Mouse (Mus musculus): ENCODE results near the gene Tmem63c. TPM values are rescaled to one million over a fixed set of nuclear protein-coding genes. Genes with fewer than 3 reads are reported as not detected.

The Tmem63c gene
- polyA plus RNA-seq (2021) = not detected

- DNase-seq (ENCODE audit: low read depth, low spot score) = no peak
- in situ Hi-C loops (cut with MboI; ENCODE audit: low pct_unique_long_range_greater_than_20kb) = no loop called here
- H3K27me3 ChIP-seq = peaks cover 47% of the 10 kb centered on the region
- ChIA-PET CTCF (no interaction called here), POLR2A (no interaction called here)
- no peak for TF ChIP-seq CTCF (IDR thresholded peaks at IDR 0.05)
- no peak for ATAC-seq
Observed at GRCm38 (mm10) chr12:87021040-87021439, at the start of gene Tmem63c. TSS of gene Tmem63c (plus strand) at chr12:87021340.

- DNase-seq (ENCODE audit: low read depth, low spot score) (peak; percentile 56), ATAC-seq (peak; percentile 52)
- no peaks in the 10 kb centered on the region for H3K27me3 ChIP-seq
- in situ Hi-C loops (cut with MboI; ENCODE audit: low pct_unique_long_range_greater_than_20kb) = no loop called here
- no peak for TF ChIP-seq CTCF (IDR thresholded peaks at IDR 0.05)
- ChIA-PET POLR2A (interaction anchor here (0.6 kb wide), 1 partner anchor 30 kb away, joined by 3 read pairs; no protein-coding TSS in a partner anchor), CTCF (interaction anchor here (0.8 to 1.4 kb wide), 4 partner anchors 10 to 206 kb away, joined by 3 to 4 read pairs (median 4); no protein-coding TSS in a partner anchor)
Observed at GRCm38 (mm10) chr12:86973216-86973615, 47.9 kb upstream of the Tmem63c start.

GRCm38 (mm10) chr12:86973706-86974105 is 47.4 kb upstream of the Tmem63c start:
- H3K27me3 ChIP-seq = no peaks in the 10 kb centered on the region
- ATAC-seq (no peak), DNase-seq (ENCODE audit: low read depth, low spot score) (no peak)
- in situ Hi-C loops (cut with MboI; ENCODE audit: low pct_unique_long_range_greater_than_20kb) = no loop called here
- CTCF ChIA-PET = interaction anchor here (1.2 to 1.4 kb wide), 3 partner anchors 21 to 204 kb away, joined by 3 to 4 read pairs (median 4); no protein-coding TSS in a partner anchor
- no peak for TF ChIP-seq CTCF (IDR thresholded peaks at IDR 0.05)
- POLR2A ChIA-PET = interaction anchor here (0.6 kb wide), 1 partner anchor 30 kb away, joined by 3 read pairs; no protein-coding TSS in a partner anchor

GRCm38 (mm10) chr12:86974387-86975288 is 46.5 kb upstream of the Tmem63c start:
- in situ Hi-C loops (cut with MboI; ENCODE audit: low pct_unique_long_range_greater_than_20kb) = no loop called here
- no peak for TF ChIP-seq CTCF (IDR thresholded peaks at IDR 0.05)
- POLR2A ChIA-PET = no interaction called here
- H3K27me3 ChIP-seq = no peaks in the 10 kb centered on the region
- DNase-seq (ENCODE audit: low read depth, low spot score) (no peak), ATAC-seq (no peak)
- CTCF ChIA-PET = interaction anchor here (1.2 to 2.2 kb wide), 6 partner anchors 12 to 206 kb away, joined by 3 to 8 read pairs (median 4); no protein-coding TSS in a partner anchor

GRCm38 (mm10) chr12:86975761-86976160 is 45.4 kb upstream of the Tmem63c start:
- in situ Hi-C loops (cut with MboI; ENCODE audit: low pct_unique_long_range_greater_than_20kb) = no loop called here
- no peak for TF ChIP-seq CTCF (IDR thresholded peaks at IDR 0.05)
- H3K27me3 ChIP-seq = no peaks in the 10 kb centered on the region

GRCm38 (mm10) chr12:86976511-86977168 is 44.5 kb upstream of the Tmem63c start:
- TF ChIP-seq CTCF (IDR thresholded peaks at IDR 0.05) = no peak
- CTCF ChIA-PET = interaction anchor here (2.2 kb wide), 1 partner anchor 208 kb away, joined by 8 read pairs; no protein-coding TSS in a partner anchor
- DNase-seq (ENCODE audit: low read depth, low spot score) (no peak), ATAC-seq (no peak)
- peaks cover 5% of the 10 kb centered on the region for H3K27me3 ChIP-seq
- POLR2A ChIA-PET = no interaction called here
- in situ Hi-C loops (cut with MboI; ENCODE audit: low pct_unique_long_range_greater_than_20kb) = no loop called here

More at GRCm38 (mm10) chr12:86975761-86976160, 45.4 kb upstream of the Tmem63c start:
- ATAC-seq = no peak
- DNase-seq (ENCODE audit: low read depth, low spot score) = no peak
- ChIA-PET CTCF (interaction anchor here (1.2 to 2.2 kb wide), 3 partner anchors 13 to 207 kb away, joined by 4 to 8 read pairs (median 5); no protein-coding TSS in a partner anchor), POLR2A (no interaction called here)

GRCm38 (mm10) chr12:86977833-86978232 is 43.3 kb upstream of the Tmem63c start:
- CTCF ChIA-PET = interaction anchor here (1.0 kb wide), 1 partner anchor 12 kb away, joined by 3 read pairs; no protein-coding TSS in a partner anchor
- H3K27me3 ChIP-seq = peaks cover 7% of the 10 kb centered on the region
- POLR2A ChIA-PET = interaction anchor here (0.6 to 0.7 kb wide), 2 partner anchors 44 to 276 kb away, joined by 3 to 4 read pairs; no protein-coding TSS in a partner anchor
- no peak for TF ChIP-seq CTCF (IDR thresholded peaks at IDR 0.05)
- DNase-seq (ENCODE audit: low read depth, low spot score) (no peak), ATAC-seq (no peak)
- in situ Hi-C loops (cut with MboI; ENCODE audit: low pct_unique_long_range_greater_than_20kb) = no loop called here

- ChIA-PET CTCF (no interaction called here), POLR2A (no interaction called here)
- DNase-seq (ENCODE audit: low read depth, low spot score) (no peak), ATAC-seq (no peak)
- in situ Hi-C loops (cut with MboI; ENCODE audit: low pct_unique_long_range_greater_than_20kb) = no loop called here
- H3K27me3 ChIP-seq = peaks cover 36% of the 10 kb centered on the region
- no peak for TF ChIP-seq CTCF (IDR thresholded peaks at IDR 0.05)
Observed at GRCm38 (mm10) chr12:86981180-86981579, 40.0 kb upstream of the Tmem63c start.

GRCm38 (mm10) chr12:86983470-86984193 is 37.5 kb upstream of the Tmem63c start:
- ChIA-PET CTCF (no interaction called here), POLR2A (no interaction called here)
- peak; percentile 17 for ATAC-seq
- TF ChIP-seq CTCF (IDR thresholded peaks at IDR 0.05) = no peak
- peaks cover 48% of the 10 kb centered on the region for H3K27me3 ChIP-seq
- DNase-seq (ENCODE audit: low read depth, low spot score) = no peak
- in situ Hi-C loops (cut with MboI; ENCODE audit: low pct_unique_long_range_greater_than_20kb) = no loop called here

- peak; percentile 31 for ATAC-seq
Observed at GRCm38 (mm10) chr12:86984194-86984555, 37.0 kb upstream of the Tmem63c start.

More at GRCm38 (mm10) chr12:86984194-86984555, 37.0 kb upstream of the Tmem63c start:
- CTCF ChIA-PET = no interaction called here
- TF ChIP-seq CTCF (IDR thresholded peaks at IDR 0.05) = no peak
- DNase-seq (ENCODE audit: low read depth, low spot score) = no peak
- POLR2A ChIA-PET = no interaction called here
- peaks cover 50% of the 10 kb centered on the region for H3K27me3 ChIP-seq
- in situ Hi-C loops (cut with MboI; ENCODE audit: low pct_unique_long_range_greater_than_20kb) = no loop called here

Data from Patski (cell line).